Mouse (Mus musculus) cerebellum, postnatal 10 days (tissue): ENCODE data around the gene Abcc8.

Source experiments
- DNase-seq, 2 experiments: peaks; one replicate each; pipeline ENCODE4 v3.0.0; 2021; ENCODE audit warnings: mixed read lengths in 2 of 2

Gene Abcc8

DNA sequence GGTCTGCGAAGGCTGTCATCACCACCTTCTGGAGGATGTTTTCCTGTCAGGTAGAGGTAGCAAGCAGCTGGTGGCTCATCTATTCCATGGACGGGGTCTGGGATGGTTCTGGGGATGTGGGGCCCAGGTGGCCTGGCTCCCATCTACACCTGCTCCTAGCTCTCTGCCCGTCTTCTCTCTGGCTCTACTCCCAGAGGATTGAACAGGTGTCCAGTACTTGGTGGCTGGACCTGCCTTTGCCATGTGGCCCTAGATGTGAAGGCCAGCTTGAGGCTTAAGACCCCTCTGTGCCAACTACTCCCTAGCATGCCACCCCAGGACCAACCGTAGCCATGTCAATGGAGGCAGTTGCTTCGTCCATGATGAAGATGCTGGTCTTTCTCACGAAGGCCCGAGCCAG lies 74.3 kb downstream of the Abcc8 start:
- DNase-seq: peak; percentile 65 to 66

DNA sequence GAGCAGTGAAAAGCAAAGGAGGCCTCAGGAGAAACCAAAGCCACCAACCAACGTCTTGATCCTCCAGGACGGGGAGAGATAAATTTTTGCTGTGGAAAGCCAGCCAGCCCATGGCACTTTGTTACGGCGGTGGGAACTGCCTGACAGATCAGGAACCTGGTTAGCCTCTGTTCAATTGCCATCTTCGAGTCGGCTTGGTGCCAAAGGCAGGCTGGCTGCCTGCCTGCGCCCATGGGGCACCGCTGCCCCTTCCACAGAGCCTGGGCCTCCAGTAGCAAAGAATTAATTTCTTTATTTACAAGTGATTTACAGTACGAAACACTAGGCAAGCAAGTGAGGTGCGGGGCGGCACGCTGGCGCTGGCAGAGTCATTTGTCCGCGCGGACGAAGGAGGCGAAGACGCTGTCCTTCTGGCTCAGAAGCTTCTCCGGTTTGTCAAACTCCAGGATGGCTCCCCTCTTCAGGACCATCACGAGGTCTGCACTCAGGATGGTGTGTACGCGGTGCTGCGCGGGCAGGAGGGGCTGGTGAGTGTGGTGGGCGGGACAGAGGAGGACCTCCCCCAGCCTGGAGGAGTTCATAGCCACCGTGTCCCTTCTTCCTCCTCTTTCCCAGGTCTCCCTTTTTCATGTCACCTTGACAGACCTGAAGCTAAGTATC lies 75.4 kb downstream of the Abcc8 start:
- DNase-seq: peak; percentile 93 to 95

DNA sequence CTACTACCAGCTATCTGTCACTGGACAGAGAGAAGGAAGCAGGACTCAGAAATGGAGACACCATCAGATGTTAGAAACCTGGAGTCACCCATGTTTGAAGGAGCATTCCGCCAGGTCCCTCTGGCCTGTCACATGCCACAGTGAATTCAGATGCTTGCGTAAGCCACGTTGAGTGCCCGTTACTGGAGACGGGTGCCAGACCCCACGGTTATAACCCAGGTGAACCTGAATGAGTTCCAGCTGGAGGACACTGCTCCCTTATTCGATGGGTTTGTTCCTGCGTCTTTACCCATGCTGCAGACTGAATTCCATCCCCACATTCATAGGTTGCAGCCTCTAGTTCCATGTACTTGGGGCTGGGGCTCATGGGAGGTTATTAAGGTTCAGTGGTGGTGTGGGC lies 76.1 kb downstream of the Abcc8 start:
- DNase-seq: peak; percentile 81 to 84

DNA sequence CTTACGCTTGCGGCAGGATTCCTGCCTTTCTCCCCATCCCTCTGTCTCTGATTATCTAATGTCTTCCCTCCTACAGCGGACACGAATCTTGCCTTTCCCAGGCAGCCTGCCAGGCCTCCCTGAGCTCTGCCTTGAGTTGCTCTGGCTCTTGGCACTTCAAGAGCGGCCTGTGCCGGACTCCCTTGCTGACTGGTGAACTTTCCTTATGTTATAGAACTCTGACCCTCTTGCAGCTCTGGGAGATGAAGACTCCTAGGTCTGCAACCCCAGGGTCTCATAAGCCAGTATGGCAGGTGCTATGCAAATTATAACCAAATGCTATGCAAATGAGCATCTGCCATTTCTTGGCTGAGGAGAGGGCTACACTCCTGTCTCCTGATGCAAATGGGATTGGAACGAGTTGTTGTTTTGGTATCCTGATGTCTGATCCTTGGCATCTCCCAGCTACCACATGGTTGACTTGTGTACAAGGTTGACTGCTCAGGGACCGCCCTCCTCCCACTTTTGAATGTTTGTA lies 76.7 kb downstream of the Abcc8 start:
- peak; percentile 87 to 90 for DNase-seq

DNA sequence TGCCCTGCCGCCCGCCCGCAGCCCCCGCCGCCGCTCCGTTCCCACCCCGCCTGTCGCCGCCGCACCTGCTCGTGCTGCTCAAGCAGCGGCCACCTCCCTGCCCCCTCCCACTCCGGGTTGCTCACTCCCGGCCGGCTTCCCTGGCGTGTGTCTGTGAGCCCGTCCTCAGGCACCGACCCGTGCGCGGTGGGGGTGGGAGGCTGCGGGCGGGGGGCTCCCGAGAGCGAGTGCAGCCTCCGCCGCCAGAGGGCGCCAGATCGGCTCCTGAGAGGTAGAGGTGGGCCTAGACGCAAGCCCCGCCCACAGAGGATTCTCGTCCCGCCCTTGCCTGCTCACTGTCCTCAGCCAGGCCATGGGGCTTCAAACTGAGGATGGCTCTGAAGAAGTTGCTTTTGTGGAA lies 79.3 kb downstream of the Abcc8 start, which contains the start of gene Kcnj11:
Gene Kcnj11, minus strand, starts transcription at position 202 of the 400 bp plus-strand sequence.
- peak; percentile 98 for DNase-seq

DNA sequence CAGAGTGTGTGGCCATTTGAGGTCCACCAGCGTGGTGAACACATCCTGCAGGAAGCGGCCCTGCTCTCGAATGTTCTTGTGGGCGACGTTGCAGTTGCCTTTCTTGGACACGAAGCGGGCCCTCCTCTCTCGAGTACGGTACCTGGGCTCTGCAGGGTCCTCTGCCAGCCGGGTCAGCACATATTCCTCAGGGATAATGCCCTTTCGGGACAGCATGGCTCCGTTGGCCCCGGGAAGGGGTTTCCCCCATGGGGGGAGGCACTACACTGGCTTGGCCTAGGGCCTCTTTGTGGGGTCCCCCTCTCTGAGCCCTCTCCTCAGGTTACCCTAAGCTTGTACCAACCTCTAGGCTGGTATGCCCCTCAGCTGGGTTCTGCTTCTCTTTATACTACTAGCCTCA lies 80.2 kb downstream of the Abcc8 start:
- peak in 1 of 2 experiments; percentile 39 for DNase-seq

DNA sequence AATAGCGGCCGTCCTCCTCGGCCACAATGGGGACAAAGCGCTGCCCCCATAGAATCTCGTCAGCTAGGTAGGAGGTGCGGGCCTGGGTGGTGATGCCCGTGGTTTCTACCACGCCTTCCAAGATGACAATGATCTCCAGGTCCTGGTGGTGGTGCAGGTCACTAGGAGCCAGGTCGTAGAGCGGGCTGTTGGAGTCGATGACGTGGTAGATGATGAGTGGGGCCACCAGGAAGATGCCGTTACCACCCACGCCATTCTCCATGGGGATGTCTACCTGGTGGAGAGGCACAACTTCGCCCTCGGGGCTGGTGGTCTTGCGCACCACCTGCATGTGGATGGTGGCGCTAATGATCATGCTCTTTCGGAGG lies 80.9 kb downstream of the Abcc8 start:
- no peak for DNase-seq

DNA sequence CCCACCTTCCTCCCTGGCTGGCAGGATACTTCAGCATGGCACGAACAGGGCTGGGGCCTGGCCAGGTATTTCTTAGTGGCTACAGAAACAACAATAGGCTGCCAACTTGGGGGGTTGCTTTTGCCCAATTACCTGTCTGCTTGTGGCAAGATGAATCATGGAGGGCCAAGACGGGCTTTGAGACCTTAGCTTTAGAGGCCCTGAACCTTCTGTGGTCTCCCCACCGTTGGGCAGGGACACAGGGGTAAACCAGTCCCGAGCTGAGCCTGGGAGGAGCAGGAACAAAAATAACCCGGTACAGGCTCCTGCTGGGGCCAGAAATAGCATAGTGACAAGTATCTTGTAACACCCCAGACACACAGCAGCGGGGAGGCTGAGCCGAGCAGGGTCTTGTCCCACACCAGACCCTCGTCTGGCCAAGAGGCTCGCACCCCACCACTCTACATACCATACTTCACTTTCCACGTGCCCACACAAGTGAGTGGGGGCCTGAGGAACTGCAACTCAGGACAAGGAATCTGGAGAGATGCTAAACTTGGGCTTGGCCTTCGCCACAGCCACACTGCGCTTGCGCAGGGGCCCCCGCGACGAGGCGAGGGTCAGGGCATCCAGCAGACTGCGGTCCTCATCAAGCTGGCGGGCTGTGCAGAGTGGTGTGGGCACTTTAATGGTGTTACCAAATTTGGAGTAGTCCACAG lies 81.5 kb downstream of the Abcc8 start:
- DNase-seq: peak; percentile 61 to 67

DNA sequence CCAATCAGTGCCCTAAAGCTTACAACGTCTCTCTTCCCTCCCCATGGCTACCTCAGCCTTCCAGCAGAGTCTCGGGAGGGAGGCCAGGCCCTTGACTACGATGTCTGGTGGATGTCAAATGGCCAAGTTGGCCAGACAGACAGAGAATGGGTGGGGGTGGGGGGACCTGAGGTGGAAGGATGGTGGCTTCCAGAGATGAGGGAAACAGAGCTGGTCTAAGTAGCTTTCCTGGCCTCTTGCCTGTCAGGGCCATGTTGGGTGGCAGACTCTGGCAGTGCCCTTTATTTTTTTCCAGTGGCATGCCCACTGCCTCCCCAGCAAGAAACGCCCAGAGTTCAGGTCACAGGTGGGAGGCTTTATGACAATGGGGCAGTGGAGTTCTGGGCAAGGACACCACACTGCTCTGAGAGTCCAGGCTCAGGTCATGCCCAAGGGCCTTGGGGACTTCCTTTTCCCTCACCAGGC lies 82.5 kb downstream of the Abcc8 start:
- peak; percentile 65 to 71 for DNase-seq

DNA sequence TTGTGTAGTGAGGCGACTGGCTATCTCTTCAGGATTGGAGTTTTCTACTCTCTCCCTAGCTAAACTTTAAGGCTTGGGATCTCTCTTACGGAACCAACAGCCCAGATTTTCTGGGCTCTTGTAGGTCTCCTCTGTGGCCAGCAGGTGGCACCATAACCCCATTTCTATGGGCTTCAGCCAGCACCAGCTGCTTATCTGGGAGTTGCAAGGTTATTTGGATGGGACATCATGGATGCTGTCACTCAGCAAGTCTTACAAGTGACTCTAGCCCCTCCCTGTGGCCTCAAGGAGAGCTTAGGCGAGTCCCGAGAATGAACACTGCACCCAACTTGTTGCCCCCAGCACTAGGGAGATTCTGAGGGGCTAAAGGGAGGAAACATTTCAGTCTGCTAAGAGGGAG lies 83.7 kb downstream of the Abcc8 start:
- peak; percentile 86 to 89 for DNase-seq

DNA sequence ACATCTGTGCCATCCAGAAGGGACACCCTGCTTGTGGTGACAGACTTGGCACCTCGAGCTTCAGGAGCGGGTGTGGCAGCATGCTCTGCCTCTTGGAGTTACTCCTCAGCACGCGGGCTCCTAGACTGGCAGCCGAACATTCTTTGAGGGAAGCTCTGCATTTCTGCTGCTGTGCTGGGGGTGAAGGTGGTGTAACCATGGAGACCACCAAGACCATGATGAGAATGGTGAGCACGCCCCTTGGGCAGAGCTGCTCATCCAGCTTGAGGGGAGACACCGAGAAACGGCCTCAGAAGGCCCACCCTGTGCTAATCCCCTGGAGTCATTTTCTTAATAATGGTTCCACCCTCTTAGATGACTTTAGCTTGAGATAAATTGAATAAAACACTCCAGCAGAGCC lies 87.0 kb downstream of the Abcc8 start:
- DNase-seq: no peak

DNA sequence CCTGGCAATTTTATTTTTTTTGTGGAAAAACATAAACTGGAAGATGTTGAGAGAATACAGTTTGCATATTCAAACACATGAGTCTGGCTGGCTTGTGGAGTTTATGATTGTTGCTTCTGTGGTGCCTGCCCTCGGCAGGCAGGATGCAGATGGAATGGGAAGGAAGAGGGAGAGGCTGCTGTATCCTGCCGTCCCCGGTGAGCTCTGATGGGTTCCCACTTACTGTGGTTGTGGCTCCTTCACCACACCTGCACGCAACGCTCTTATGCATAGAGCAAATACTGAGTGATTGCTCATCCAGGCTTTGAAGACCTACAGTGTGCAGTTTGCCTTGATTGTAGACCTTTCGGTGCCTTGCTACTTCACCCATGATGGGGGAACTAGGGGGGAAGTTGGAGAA lies 91.6 kb downstream of the Abcc8 start:
- no peak for DNase-seq

DNA sequence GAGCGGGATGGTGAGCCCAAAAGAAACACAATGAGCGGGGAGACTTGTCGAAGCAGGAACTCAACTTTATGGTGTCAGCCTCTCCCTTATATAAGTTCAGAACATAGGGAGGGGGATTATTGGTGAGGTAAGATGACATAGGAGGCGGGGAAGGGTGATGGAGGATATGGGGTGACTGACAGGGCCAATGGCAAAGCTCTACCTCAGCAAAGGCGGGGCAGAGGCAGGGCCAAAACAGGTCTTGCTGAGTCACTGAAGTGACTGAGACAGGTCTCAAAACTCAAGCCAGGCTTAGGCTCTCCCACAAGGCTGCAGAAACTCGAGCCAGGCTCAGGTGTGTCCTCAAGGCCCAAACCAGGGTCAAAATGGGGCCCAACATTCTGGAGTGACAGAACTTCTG lies 93.5 kb downstream of the Abcc8 start:
- no peak for DNase-seq

DNA sequence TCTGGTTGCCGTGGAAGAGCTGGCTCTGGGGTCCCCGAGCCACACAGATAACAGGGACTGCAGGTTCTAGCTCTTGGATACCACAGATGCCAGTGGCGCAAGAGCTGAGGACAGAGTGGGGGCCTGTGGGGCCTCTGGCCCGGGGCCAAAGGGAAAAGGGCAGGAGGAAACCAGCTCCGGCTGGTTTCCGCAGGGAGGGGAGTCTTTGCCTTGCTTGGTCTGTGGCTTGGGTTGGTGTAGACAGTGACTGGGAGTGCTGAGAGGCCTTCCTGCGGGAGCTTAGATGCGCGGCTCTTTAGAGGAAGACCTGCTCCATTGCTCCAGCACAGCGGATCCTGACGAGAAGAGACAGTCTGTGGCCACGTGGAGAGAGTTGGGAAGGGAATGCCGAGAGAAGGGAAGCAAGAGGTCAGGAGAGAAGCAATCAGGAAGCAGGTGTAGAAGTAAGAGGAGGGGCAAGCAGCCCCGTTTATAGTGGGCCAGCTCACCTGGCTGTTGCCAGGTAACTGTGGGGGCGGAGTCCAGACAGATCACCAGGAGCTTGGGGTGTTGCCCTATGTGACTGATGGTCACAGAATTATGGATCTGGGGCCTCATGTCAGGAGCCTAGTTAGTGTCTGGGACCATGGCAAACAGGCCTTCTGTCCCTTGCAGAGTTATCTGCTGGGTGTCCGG lies 94.9 kb downstream of the Abcc8 start:
- DNase-seq: peak; percentile 70 to 74

DNA sequence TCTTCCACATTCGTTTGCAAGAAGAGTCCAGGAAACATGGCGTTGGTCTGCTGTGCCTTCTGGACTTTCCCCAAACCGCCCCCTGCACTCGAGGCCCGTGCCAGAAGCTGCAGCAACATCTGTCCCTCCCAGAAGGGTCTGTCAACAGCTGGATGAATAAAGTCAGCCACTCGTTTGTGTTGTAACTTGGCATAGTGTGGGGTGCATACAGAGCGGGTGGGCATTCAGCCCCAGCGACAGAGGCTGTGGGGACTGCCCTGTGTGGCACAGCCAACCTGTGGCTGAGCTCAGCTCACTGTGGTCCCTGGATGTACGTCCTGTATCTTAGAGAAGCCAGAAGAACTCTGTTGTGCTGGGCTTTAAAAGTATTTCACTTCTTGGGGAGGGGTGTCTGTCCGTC lies 95.8 kb downstream of the Abcc8 start:
- DNase-seq: peak in 1 of 2 experiments; percentile 50

DNA sequence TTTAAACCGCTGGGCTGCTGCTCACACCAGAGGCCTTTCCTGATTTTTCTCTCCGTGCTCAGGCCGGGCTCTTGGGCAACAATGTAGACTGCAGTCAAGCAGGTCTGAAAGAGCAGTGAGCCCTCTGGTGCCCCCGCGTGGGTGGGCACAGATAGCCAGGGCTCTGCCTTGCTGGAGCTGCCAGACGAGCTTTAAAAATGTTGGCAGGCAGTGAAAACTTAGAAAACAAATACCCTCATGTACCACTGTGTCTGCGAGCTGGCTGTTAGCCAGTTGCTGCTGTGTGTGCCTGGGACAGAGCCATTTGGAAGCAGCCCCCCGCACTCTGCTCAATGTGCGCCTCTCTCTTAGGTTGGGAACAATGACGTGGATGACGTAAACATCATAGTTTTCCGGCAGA lies 102.2 kb downstream of the Abcc8 start:
- peak in 1 of 2 experiments; percentile 45 for DNase-seq

DNA sequence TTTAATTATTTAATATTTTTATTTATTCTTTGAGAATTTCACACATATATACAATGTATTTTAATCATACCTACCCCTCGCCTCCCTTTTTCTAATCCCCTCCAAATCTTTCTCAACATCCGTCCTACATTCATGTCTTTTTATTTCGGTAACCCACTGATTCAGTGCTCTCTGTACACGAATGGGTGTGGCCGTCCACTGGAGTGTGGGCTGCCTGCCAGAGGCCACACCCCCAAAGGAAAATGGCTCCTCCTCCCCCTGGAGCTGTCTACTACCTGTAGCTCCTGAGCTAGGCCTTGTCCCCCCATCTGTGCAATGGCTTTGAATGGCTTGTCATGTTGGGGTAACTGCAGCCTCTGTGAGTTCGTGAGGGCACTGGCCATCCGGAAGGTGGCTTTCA lies 103.0 kb downstream of the Abcc8 start:
- no peak for DNase-seq

DNA sequence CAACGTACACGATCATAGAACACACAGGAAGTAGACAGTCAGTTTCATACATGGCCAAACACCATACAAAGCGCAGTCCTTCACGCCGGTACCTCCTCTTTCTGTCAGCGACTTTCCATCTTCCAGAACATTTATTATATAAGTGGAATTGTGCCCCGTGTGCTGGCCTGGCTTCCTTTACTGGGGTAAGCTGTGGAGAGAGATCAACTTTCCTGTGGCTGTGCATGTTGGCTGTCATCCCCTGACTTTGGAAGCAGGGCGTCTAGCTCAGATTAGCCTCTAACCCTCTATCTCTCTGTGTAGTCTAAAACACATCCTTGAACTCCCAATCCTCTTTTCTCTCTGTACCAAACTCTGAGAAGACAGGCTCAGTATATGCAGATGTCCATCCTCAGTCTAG lies 111.0 kb downstream of the Abcc8 start:
- no peak for DNase-seq

DNA sequence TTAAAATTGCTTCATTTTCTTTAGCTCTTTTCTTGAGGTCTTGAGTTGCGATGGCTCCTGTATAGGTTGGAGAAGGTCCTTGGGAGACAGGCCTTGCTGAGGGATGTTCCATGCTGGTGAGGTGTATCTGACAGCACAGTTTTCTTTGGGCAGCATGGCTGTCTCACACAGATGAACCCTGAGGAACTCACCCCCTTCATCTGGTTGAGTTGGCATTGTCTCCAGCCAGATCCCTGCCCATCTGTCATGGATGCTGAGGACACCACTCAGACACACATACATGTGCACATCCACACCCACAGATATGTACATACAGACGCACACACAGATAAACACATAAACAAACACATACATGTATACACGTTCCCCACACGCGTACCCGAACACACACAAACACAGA lies 116.5 kb downstream of the Abcc8 start:
- DNase-seq: peak; percentile 60 to 62

DNA sequence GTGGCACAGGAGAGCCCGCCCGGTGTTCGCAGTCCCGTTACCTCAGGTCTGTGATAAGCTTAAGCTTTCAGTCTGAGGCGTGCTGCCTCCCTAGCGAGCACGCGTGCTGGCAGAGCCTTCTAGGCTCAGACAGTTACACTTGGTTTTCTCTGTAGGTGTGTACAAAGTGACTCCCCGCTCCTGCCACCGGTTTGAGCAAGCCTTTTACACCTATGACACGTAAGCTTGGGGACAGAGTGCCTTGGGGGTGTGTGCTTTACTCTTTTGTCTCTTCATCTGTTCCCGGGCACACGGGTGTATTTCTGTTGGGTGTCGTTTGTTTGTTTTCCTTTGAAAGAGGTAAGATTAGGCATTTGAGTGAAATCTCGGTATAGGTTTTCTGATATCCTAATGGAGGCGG lies 118.2 kb downstream of the Abcc8 start:
- no peak for DNase-seq

DNA sequence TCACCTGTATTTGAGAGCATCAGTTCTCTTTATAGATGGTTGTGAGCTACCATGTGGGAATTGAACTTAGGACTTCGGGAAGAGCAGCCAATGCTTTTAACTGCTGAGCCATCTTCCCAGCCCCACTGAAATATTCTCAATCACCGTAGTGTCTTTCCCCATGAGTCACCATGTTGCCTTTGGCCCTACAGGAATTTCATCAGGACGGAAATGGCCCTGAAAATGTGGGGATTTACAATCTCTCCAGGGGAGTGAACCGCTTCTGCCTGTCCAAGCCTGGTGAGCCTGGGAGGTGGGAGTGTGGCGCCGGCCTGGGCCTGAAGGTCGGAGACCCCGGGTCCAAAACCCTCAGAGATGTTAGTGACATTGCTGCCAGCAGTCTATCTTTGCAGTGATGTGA lies 119.1 kb downstream of the Abcc8 start:
- no peak for DNase-seq

DNA sequence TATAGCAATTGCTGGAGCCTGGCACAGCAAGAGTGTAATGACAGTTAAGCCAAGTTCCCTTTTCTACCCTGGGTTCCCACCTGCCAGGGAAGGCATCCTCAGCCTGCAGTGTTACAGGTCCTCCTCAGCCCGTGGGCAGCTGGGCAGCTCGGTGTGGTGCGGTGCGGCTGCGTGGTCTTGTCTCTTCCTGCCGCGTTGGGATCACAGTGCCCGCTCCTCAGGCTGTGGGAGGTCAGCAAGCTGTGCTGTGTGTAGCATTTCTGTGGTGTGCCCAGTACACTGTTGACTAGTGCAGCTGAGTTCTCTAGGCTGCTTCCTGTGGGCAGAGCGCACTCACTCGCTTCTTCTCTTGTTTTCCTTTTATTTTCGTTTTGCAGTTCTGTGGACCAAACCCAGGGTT lies 121.0 kb downstream of the Abcc8 start:
- DNase-seq: no peak
